Mouse (Mus musculus) telencephalon, adult 2 months (tissue): ENCODE results near the gene Ptges2.
A peak's percentile ranks its signal among the peaks of the same experiment; 100 is the strongest.

Experiments used
- DNase-seq: peaks from one replicate; pipeline ENCODE4 v3.0.0-alpha.2; 2011; ENCODE audit warnings: low read depth, low spot score

Gene Ptges2

DNA sequence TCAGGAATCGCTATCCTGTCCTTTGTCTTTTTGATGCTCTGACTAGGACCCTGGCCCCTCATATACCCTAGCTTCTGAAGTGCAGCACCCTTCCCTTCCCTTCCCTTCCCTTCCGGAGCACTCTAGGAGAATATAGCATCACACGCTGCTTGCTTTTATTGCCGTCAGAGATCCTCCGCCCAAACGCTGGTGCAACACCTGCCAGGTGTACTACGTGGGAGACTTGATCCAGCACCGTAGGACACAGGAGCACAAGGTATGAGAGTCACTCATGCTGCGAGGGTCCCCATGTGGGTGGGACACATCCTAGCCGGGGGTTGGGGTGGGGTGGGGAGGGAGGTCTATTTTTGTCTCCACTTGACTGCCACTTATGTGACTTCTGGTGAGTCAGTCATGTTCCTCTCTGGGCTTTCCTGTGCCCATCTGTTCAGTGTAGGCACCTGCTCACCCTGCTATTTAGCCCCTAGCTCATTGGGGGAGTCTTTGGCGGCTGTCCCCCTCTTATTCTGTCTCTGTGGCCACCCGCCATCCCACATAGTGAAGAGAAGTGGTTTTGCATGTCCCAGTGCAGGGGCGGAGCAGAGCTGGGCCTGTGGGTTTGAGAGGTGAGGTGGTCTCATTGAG is 20.3 kb upstream of the Ptges2 start:
- peak; percentile 59 for DNase-seq

DNA sequence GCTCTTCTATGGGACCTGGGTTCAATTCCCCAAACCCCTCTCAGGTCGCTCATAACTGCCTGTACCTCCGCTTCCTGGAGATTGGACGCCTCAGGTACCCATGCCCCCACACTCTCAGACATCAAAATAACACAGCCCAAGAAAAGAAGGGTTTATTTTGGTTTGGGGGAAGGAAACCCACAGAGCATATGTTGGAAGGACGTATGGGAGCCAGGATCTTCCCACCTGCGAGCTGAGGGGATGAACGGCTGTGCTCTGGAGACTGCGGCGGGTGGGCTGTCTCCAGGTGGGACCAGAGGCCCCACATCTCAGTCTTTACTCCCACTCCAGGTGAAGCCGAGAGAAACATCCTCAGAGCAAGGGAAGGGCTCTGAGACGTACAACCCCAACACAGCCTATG is 18.7 kb upstream of the Ptges2 start:
- peak; percentile 68 for DNase-seq

DNA sequence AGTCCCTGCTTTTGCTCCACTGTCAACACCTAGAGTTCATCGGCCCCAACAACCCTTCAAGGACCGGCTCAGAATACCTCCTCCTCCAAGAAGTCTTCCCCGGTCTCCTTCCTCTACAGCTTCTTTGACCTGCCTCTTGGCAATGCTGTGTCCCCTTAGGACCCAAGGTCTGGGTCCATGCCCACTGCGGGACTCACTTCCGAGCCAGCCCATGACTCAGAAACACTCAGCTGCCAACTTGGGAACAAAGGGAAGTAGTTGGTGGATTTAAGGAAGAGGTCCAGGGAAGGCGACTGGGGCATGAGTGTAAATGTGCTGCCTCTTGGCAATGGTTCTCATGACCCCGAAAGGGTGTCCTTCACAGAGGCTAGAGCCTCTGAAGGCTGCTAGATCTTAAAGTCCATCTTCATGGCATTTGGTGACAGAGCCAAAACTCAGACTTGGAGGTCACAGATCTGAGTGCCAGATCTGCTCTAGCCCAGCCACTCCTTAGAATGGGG is 15.6 kb upstream of the Ptges2 start:
- no peak for DNase-seq

DNA sequence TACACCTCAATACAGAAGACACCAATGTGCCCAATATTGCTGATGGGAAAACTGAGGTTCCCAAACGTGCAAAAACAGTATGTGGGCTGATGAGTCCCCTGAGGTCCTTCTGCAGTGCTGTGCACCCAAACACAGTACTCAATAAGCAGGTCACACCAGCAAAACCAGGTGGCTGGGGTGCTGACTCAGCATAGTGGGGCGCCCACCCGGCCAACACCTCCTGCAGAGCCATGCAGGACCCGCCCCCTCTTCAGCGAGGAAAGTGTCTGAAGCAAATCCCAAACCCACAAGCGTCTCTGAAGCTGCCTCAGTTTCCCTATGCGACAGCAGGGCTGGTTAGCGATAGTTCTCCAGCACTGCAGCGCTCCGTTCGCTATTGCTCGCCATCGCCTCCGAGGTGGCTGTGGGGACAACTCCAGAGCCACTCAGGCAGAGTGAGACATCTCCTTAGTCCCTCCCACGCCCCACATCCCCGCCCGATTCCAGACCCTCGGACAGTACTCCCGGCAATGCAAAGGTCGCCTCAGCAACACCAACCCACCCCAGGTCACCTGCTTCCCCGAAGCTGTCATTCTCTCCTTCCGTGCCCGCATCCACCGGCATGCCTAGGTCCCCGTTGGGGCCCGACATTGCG is 14.4 kb upstream of the Ptges2 start:
- no peak for DNase-seq

DNA sequence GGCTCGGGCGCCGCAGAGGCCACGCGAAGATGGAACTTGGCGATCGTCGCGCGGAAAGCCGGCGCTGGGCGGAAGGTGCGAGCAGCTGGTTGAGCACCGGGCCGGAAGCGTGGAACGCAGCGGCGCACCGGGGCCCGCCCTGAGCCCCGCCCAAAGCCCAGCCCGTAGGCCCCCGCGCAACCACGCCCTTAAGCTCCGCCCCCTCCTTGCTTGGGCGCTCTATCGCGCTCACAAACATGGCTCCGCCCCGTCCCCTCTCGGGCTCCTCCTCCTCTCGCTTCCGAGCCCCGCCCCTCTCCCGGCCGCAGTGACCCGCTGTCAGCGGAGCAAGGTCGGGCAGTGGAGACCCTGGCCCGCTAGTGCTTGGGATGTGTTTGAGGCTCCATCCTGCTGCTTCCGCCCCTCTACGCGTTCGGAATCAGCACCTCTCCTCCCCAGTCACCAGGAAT is 13.9 kb upstream of the Ptges2 start, which contains the start of gene 1110008P14Rik:
TSS of gene 1110008P14Rik (minus strand) at position 164 of the 449 bp plus-strand sequence.
- peak; percentile 81 for DNase-seq

DNA sequence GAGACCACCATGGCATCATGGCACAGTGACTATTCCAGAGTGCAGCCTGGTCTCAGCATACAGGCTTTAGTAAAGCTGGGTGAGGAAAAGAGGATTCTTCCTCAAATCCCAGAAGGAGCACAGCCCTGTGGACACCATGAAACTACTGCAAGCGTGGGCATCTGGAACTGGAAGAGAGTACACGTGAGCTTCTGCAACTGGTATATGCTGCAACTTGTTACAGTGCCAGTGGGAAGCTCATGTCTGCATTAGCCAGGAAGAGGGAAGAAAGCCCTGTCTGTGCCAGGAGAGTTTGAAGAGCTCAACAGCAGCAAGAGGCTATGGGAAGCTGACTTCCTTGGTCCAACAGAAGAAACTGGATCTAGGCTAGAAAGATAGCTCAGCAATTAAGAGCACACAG is 13.0 kb upstream of the Ptges2 start:
- DNase-seq, result peak; percentile 52

DNA sequence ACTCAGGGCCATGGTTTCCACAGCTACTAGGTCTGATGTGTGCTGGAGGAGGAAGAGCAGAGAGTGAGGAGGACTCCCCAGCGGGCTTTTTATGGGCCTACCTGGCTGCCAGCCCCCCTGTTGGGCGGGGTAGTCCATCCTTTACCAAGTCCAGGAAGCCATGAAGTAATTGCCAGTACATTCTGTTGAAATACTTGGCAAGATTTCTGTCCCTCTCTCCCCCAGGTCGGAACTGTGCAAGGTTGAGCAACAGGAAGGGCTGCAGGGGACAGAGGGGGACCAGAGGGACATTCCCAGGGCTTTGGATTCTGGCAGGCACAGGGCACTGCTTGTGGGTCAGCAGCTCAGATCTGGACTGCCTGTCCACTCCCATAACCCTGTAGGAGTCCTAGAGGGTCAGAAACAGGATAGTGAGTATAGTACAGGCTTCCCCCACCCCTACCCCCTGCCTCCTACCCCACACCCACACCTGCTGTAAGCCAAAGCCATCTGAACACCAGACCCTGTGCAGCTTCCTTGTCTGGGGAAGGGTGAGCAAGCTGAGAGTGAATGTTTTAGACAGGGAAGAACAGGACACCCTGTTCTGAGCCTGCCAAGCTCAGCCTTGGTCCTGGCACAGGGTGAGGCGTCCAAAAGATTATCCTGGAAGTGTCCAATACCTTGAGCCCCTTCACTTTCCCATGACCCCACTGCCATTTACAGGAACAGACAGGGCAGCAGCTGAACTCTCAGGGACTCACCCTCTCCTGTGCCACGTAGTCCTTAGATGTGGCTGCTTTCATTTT is 7.8 kb upstream of the Ptges2 start, which contains the start of gene Lcn2:
TSS of gene Lcn2 (minus strand) at position 547 of the 785 bp plus-strand sequence.
- no peak for DNase-seq

DNA sequence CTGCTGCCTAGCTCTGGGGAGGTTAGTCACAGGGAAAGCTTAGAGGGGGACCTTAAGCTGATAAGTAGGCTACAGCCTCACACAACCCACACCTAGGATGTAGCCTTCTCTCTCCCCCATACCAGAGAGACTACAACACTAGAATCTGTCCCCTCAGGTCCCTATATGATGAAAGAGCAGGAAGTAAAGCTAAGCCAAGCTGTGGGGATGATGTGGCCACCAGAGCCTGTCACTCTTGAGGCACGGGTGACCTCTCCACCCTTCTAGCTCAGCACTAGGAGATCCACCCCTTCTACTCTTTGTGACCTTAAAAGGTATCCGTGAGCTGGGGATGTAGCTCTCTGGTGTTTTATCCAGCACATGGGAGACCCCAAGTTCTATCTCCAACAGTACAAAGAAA is 6.5 kb upstream of the Ptges2 start:
- no peak for DNase-seq

DNA sequence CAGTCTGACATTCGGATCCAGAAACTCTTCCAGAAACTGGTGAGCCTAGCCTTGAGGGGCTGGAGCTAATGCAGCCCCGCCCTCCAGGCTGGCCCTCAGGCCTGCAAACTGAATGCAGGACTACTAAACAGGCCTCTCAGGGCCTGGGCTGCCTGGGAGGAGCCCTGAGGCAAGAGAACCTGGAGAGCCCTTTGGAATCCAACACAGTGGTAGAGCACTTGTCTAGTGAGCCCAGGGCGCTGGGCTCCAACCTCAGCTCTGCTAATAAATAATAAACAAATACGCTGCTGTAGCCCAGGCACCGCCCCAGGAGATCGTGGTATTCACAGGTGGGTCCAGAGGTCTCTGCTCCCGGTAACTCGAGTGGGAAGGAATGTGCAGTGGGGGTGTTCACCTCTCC is 4.8 kb upstream of the Ptges2 start:
- no peak for DNase-seq

DNA sequence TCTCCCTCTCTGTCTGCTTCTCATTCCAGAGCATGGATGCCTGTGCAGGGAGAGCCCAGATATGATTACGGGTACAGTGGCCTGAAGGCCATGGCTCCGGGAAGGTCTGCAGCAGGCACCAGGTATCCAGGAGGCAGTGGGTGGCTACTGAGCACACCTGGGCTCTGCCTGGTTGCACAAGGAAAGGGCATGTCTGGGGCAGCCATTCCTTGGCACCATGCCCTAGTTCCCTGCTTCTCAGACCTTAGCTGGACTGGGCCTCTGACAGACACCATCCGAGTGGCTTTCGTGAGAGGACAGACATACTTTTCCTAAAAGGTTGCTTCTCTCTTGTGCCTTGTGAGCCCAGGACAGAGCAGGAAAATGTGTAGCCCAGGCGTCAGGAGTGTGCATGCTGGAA is 3.6 kb upstream of the Ptges2 start:
- DNase-seq, result no peak

DNA sequence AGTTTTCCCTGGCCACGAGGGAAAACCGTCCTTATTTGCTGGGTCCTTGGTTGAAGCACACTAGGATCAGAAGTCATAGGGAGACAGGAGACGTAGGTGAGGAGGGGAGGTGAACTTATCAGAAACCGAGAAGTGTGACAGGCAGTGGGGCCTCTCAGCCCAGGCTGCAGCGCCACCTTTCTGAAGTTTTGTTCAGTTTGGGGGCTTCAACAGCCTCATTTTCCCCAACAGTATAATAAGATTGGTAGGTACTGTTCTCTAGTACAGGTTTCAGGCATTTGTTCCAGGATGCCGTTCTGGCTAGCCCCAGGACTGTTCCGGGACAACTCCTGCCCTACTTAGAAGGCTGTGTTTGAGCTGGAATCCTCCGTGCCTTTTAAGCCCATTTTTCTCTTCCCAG is 723 bp upstream of the Ptges2 start:
- no peak for DNase-seq

DNA sequence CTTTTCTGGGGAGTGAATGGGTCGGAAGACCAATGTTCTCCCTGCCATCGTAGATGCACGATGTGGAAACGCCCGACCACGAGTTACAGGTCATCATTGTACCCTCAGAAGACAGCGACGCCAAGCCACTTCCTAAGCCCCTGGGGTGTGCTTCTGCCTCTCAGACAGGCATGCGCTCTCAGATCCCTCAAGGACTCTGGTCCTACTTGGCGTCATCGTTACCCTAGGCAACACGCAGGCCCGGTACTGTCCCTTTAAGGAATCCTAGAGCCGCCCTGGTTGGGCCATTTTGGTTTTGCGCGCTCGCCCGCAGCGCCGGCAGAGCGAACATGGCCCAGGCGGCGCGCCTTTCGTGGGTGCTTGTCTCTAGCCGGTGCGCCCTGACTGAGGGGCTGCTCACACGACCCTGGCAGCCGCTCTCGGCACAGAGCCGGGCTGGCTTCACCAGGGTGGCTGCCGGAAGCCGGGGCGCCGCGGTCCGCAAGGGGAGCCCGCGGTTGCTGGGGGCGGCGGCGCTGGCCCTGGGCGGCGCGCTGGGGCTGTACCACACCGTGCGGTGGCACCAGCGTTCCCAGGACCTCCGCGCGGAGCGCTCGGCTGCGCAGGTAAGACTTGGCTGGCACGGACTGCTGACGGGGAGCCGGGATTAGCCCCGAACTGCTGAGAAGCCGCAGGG is 388 bp downstream of the Ptges2 start:
- peak; percentile 97 for DNase-seq

DNA sequence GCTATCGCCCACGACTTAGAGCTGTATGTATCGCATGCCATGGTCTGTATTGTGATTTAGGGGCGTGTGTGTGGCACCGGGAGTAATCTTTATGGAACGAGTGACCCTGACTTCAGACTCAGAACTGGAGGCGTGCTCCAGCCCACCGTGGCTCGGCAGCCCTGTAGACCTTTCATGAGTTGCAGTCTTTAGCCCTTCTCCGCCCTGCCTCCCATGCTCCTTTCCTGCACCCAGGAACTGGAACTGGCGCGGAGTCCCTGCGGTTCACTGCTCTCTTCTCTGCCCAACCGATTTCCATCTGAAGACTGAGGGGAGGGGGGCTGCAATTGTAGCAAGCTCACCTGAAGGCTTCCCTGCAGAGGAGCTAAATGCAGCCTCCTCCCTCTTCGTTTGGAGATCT is 999 bp downstream of the Ptges2 start:
- DNase-seq, result no peak

DNA sequence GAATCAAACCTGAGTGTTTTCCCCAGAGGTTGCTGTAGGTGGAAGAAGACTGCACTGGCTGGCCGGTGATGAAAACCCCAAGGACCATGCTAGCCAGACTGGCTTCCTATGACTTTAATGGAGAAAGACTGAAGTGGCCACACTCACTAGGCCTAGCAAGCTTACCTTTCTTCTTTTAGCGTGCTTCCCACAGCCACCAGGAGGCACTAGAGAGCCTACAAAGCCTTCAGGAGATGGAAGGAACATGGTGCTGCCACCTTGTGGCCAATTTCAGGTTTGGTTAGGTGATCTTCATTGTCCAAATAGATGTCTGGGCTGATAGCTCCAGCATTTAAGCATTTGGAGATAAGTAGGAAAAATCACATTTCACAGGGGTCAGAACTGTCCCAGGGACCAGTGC is 9.0 kb downstream of the Ptges2 start:
- DNase-seq, result peak; percentile 93

DNA sequence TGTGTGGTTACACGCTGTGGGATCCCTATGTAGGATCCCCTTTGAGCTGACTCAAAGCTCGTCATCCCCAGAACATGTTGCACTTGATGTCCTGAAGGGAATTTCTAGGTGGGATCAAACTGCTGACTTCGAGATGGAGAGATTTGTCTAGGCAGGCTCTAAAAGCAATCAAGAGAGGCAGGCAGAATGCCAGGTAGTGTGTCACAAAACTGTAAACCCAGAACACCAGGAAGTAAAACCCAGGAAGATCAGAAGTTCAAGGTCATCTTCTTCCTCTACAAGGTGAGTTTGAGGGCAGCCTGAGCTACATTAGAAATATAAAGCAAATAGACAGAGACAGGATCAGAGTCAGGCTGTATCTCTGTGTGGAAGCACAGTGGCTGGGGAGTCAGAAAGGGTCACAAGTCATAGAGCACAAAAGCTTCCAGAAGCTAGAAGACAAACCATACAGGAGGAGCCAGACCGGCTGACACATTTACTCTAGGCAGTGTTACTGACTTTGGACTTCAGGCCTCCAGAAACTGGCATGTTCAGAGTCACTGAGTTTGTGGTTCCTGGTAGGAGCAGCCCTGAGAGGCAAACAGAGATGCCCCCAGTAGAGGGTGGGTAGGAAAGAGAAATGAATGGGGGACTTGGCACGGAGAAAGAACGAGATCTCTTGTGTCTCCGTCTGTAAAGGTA is 11.6 kb downstream of the Ptges2 start:
- no peak for DNase-seq

DNA sequence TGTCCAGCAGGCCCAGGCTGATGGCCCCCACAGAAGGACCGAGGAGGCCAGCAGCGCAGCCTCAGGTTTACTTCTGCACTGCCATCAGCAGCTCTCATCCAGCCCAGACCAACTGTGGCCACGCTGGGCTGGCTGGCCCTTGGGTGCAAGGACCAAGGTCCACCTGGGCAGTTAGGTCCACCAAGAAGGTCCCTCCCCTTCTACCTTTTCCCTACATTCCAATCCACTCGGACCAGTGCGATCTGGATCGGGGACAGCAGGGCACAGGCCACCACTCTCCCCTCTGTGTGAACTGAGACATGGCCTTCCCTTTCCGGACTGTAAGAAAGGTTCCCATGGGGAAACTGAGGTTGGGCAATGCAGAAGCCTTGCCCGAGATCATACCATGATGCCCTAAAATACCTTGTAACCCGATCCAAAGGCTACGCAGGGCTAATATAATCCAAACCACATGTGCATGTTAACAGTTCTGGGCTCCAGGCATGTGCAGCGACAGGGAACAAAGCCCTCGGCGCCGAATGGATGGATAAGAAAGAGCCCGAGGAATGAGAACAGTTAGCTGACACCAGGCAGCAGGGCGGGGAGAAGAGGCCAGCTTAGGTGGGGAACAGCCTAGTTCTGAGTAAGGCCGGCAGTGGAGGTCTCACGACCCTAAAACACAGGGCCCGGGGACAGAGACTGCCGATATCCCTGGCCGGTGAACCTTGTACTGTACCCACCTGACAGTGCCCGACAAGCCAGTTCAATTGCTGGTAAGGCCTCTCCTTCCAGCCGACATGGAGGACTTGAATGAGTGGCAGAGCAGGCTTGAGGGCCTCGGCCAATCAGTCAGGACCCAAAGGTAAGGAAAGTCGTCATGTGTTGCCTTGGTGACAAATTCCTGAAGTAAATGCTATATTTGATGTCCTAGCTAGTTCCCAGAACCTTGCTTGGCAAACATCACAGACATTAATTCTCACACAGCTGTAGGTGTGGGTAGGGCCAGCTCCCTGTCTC is 13.0 kb downstream of the Ptges2 start:
- no peak for DNase-seq

DNA sequence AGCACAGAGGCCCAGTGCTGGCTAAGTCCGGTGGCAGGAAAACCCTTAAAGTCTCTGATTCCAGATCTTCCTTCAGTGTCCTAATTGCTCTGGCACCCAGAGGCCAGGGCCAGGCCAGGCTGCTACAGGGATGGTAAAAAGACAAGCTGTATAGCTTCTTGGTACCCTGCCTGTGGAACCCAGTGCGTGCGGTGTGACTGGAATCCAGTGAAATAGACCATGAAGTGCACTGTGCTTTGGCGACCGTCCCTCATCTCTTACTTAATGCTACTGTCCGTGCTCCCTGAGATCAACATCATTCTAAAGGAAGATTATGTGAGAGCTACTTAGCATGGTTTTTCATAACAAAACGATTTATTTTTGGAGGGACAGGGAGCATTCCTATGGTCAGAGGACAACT is 15.7 kb downstream of the Ptges2 start:
- DNase-seq, result no peak

DNA sequence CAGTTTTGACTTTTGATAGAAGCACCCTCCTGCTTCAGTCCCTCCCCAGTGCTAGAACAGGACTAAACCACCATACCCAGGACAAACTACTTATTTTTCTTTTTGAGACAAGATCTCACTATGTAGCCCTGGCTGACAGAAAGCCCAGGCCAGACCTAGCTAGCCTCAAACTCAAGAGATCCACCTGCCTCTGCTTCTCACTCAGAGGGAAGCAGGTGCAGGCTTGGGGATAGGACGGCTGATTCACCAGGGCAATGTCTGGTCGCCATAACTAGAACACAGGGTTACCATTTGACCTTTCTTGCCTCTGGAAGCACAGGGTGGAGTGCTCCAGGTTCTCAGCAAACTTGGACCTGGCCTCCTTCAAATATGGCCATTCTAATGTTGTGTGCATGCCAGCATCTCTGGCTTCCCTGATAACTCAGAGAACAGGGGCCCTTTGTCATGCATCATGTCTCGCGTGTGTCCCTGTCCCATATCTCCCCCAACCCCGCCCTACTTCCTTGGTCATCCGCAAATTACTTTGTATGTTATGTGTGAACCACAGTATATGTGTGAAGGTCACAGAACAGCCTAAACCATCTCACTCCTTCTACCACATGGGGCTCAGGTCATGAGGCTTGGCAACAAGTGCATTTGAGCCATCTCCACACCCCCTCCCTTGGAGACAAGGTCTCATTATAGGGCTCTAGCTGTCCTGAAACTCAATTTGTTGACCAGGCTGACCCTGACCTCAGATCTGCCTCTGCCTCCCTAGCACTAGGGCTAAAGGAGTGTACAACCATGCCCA is 17.2 kb downstream of the Ptges2 start:
- DNase-seq, result no peak

DNA sequence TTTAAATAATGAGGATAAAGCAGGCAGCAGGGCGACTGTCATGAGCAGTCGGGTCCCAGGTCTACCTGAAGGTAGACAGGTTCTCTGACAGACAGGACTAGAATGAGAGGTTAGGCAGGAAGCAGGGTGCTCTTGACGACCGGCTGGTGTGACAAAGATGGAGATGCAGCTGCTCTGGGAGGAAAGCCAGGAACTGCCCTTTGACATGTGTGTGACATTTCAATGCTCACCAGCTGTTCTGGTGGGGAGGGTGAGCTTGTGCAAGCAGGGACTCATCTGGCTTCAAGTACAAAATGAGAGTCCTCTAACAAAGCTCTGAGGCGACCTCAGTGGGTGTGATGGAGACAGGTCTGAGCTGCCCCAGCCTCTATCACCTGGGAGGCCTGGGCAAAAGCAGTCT is 18.2 kb downstream of the Ptges2 start:
- DNase-seq, result no peak
